Mouse (Mus musculus) stomach, postnatal 0 days (tissue): Measurements from ENCODE around the gene Tnk1.

Experiments
- CTCF ChIP-seq: IDR thresholded peaks from 2 replicates; pipeline ENCODE4 v1.5.1; 2016; ENCODE audit warnings: antibody characterized with exemption, low read depth, mild to moderate bottlenecking, moderate library complexity
- EP300 ChIP-seq: optimal IDR thresholded peaks from 2 replicates; pipeline ENCODE3; 2016; ENCODE audit warnings: antibody characterized with exemption

DNA sequence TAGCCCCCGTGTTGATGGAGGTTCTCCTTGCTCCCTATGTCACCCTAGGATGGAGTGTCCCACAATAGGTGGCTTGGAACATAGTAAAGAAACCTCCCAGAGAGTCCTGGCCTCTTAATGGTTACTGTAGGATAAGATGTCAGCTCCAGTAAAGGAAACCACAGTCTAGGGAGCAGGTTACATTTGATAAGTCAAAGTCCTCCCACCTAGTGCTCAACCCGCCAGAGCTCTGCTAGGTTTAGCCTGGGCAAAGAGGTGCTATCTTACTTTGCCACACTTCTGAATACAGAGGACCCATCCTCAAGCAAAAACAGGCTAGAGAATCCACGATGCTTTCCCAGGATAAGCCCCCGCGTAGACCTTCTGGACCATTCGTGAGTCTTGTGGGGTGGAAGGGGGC is 20.4 kb upstream of the Tnk1 start:
- TF ChIP-seq CTCF (no peak), EP300 (no peak)
